Mouse (Mus musculus) midbrain, embryonic 14.5 days (tissue): Measurements from ENCODE around the gene Rtp4. TPM values are rescaled to one million over a fixed set of nuclear protein-coding genes. Genes with fewer than 3 reads are reported as not detected.

Experiments
- ATAC-seq: fragments of 200-750 bp; cut with Nextera tagmentation; 2 replicates; pipeline ENCODE4 v1.8.0; 2017; ENCODE audit warnings: moderate number of reproducible peaks, moderate library complexity; ENCODE audit not compliant: low FRiP score, low TSS enrichment
- DNase-seq: peaks from one replicate; pipeline ENCODE4 v3.0.0-alpha.2; 2015
- H3K27ac ChIP-seq: fragments of 300-500 bp; sonication (generic); replicated peaks from 2 replicates; pipeline ENCODE4 v1.5.1; 2014; ENCODE audit warnings: mild to moderate bottlenecking, low read depth, low read length, moderate library complexity
- H3K27me3 ChIP-seq: fragments of 300-500 bp; sonication (generic); 2 replicates; pipeline ENCODE4 v1.6.1; 2014; ENCODE audit warnings: low read length, control low read depth, mixed read lengths; ENCODE audit not compliant: control insufficient read depth, insufficient read depth
- H3K36me3 ChIP-seq: fragments of 300-500 bp; sonication (generic); 2 replicates; pipeline ENCODE4 v1.6.1; 2014; ENCODE audit warnings: low read length, control low read depth; ENCODE audit not compliant: control insufficient read depth, insufficient read depth
- H3K4me1 ChIP-seq: fragments of 300-500 bp; sonication (generic); 2 replicates; pipeline ENCODE4 v1.6.1; 2014; ENCODE audit warnings: mild to moderate bottlenecking, antibody characterized with exemption, low read length, control low read depth; ENCODE audit not compliant: control insufficient read depth, insufficient read depth
- H3K4me2 ChIP-seq: fragments of 300-500 bp; sonication (generic); 2 replicates; pipeline ENCODE4 v1.6.1; 2014; ENCODE audit warnings: mild to moderate bottlenecking, low read length, moderate library complexity
- H3K4me3 ChIP-seq: fragments of 300-500 bp; sonication (generic); replicated peaks from 2 replicates; pipeline ENCODE4 v1.5.1; 2014; ENCODE audit warnings: low read depth, low read length
- H3K9ac ChIP-seq: fragments of 300-500 bp; sonication (generic); replicated peaks from 2 replicates; pipeline ENCODE4 v1.6.1; 2014; ENCODE audit warnings: mild to moderate bottlenecking, low read length, moderate library complexity
- H3K9me3 ChIP-seq: fragments of 300-500 bp; sonication (generic); 2 replicates; pipeline ENCODE4 v1.6.1; 2016; ENCODE audit warnings: low read length, control low read depth, mixed read lengths; ENCODE audit not compliant: control insufficient read depth
- WGBS: fragments of 180-500 bp; shearing (Covaris S2); extraction: QIAGEN DNeasy Blood & Tissue Kit; methylation state at CpG from one replicate; pipeline ENCODE4 v1.1.7; 2014; 5-methylcytosine and 5-hydroxymethylcytosine counted together
- polyA plus RNA-seq: library from polyadenylated mRNA; unstranded; fragments of >200 nt; fragmentation: Nextera tagmentation; extraction: Ambion mirVana; gene quantifications from 2 replicates; pipeline ENCODE4 v1.2.1, GENCODE M21; 2014

The Rtp4 gene
- polyA plus RNA-seq, 1 experiment from 2014 or later = 7.2 TPM

DNA sequence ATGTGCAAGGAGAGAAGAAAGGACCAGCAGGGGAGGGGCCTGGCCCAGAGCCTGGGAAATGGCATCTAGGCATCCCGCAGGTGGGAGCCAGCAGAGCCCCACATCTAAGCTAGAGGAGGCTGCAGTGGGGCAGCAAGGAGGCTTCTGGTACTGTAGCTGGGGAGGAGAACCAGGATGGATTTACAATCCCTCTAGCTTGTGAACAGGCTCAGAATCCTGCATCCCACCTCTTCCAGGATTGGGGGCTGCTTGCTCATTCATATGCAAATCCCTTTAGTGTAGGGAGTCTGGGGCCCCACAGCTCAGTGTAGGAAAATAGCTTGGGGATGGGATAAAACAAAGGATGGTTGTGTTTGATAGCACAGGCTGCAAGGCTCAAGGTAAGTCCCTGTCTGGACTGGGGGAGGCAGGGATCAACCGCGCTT, 15.8 kb upstream of the Rtp4 start:
- no peak overlapping the region for H3K9ac ChIP-seq
- peak; percentile 91 for ATAC-seq

DNA sequence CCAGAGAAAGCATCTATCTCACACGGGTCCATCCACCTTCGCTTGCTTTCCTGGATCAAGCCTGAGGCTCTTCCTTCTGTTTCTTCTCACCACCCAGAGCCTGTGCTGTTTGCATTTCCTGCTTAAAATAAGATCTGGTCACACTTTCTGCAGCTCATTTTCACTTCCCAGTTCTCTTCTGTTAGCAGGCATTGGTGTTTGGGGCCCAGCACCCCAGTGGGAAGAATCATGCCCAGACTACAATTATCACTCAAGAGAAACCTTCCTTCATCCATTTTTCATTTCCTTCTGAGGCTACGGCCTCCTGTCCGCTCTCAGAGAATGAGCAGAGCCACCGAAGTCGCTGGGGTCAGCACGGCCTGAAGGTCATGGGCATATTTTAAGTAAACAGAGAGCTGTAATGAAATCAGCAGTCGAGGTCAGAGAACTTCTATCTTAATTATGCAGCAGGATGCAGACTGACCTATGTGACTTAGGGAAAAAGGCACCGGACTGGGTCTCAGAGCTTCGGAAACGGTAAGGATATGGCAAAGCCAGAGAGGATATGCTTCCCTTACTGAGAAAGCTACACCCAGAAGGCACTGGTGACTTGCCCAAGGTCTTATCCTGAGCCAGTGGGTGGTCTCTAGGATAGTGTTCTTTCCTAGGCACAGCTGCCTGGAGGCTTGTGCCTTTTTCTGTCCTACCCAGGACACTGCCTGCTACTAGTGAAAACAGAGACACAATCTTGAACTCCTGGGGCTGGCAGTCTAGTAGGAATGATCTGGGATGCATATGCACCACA, 14.0 kb upstream of the Rtp4 start:
- DNase-seq (no peak), ATAC-seq (no peak)
- no peak overlapping the region for H3K4me2 ChIP-seq
- H3K36me3 ChIP-seq = peaks cover 11% of the 10 kb centered on the region
- 58% methylated on average over 11 of the region's 11 CpGs for WGBS
- H3K4me1 ChIP-seq = peaks cover 25% of the 10 kb centered on the region
- H3K27me3 ChIP-seq = no peaks in the 10 kb centered on the region
- H3K9me3 ChIP-seq = no peaks in the 10 kb centered on the region
- H3K9ac ChIP-seq = no peak overlapping the region
- H3K4me3 ChIP-seq = no peak overlapping the region
- peak overlapping the region; percentile 14; the same call in 1 of the 2 replicates for H3K27ac ChIP-seq

More for the DNA sequence above, 15.8 kb upstream of the Rtp4 start:
- Histone ChIP-seq H3K27ac (peak overlapping the region; percentile 69), H3K4me3 (no peak overlapping the region), H3K9me3 (no peaks in the 10 kb centered on the region), H3K36me3 (no peaks in the 10 kb centered on the region), H3K27me3 (no peaks in the 10 kb centered on the region), H3K4me2 (peak overlapping the region; percentile 9; the same call in 1 of the 2 replicates), H3K4me1 (peaks cover 25% of the 10 kb centered on the region)
- 10% methylated on average over 3 of the region's 3 CpGs for WGBS
- DNase-seq = peak; percentile 77

DNA sequence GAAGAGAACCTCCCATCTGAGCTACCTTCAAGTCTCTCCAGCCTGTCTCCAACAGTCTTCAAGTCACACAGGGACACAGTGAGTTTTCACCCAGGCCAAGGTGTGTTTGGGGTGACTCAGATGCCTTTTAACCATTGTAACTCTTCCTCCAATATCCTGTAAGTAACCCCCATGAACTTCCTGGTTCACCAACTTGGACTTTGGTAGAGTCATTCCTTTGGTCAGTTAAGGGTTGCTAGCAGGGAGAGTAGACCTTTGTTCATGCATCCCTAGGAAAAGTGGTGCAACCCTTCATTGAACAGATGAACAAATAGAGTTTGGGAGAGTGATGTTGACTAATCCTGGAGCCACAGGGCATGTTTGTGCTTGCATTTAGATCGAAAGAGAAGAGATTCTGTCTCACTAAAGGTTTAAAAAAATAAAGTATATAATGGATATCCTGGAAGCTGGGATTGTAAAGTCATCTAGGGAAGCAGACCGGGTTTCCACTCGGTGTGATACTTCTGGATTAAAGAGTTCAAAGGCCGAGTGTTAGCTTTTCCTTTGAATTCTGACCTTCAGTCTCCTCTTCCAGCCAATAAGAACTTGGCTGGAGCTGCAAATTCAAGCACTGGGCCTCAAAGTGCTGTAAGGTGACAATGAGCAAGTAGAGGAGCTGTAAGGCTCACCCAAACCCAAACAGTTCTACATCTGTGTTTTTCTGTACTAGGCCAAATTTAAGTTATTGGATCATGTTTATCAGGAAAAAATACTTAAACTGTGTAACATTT, 8.7 kb upstream of the Rtp4 start:
- no peak overlapping the region for H3K4me3 ChIP-seq
- H3K9ac ChIP-seq = no peak overlapping the region
- H3K9me3 ChIP-seq = no peaks in the 10 kb centered on the region
- whole genome bisulfite sequencing = 80% methylated on average over 4 of the region's 4 CpGs
- H3K27me3 ChIP-seq = no peaks in the 10 kb centered on the region
- no peak overlapping the region for H3K27ac ChIP-seq
- ATAC-seq (no peak), DNase-seq (no peak)
- no peak overlapping the region for H3K4me2 ChIP-seq
- peaks cover 22% of the 10 kb centered on the region for H3K36me3 ChIP-seq
- H3K4me1 ChIP-seq = 0 out of 2 replicates have a peak, but pooled peaks cover under 1% of the 10 kb centered on the region

DNA sequence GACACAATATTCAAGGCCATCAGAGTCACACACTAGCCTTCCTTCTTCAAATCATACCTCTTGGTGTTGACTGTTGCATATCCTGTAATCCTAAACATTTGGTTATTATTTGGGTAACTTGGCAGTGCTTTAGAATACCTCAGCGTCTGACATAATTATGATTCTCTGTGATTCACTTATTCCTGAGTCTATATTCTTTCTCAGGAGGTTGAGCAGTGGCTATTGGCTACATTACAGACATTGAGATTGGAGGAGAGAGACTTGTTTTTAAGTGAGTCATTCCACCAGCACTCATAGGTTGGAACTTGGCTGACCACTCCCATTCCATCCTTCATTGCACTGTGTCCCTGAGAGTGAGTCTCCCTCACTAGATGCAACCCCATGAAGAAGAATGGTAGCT, 6.7 kb upstream of the Rtp4 start:
- DNase-seq = no peak
- 94% methylated on average over 1 of the region's 1 CpGs for WGBS

DNA sequence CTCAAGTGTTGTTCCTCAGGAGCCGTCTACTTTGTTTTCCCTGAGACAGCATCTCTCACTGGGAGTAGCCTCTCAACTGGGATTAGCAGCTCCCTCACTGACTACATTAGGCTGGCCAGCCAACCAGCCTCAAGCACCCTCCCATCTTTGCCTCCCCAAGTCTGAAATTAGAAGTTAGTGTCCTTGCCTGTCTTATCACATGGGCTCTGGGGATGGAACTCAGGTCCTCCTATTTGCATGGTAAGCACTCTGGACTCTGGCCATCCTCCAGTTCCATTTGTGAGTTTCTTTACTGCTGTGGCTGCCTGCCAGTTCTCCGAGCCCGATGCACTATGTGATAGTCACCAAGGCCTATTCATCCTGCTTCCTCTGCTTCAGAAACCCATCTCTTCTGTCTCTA, 4.3 kb upstream of the Rtp4 start:
- H3K27ac ChIP-seq = no peak overlapping the region
- peaks cover 15% of the 10 kb centered on the region for H3K36me3 ChIP-seq
- 61% methylated on average over 3 of the region's 3 CpGs for WGBS
- no peak overlapping the region for H3K4me2 ChIP-seq
- DNase-seq (peak; percentile 67), ATAC-seq (no peak; the same call in 1 of the 2 replicates)
- no peak overlapping the region for H3K4me3 ChIP-seq
- peaks cover 26% of the 10 kb centered on the region for H3K4me1 ChIP-seq
- no peaks in the 10 kb centered on the region for H3K27me3 ChIP-seq
- no peaks in the 10 kb centered on the region for H3K9me3 ChIP-seq
- H3K9ac ChIP-seq = no peak overlapping the region

More for the DNA sequence above, 6.7 kb upstream of the Rtp4 start:
- H3K36me3 ChIP-seq = peaks cover 22% of the 10 kb centered on the region
- no peak overlapping the region for H3K9ac ChIP-seq
- no peaks in the 10 kb centered on the region for H3K9me3 ChIP-seq
- no peak overlapping the region for H3K4me3 ChIP-seq
- ATAC-seq = no peak
- H3K27me3 ChIP-seq = no peaks in the 10 kb centered on the region
- peaks cover 10% of the 10 kb centered on the region for H3K4me1 ChIP-seq
- H3K27ac ChIP-seq = no peak overlapping the region
- no peak overlapping the region for H3K4me2 ChIP-seq

DNA sequence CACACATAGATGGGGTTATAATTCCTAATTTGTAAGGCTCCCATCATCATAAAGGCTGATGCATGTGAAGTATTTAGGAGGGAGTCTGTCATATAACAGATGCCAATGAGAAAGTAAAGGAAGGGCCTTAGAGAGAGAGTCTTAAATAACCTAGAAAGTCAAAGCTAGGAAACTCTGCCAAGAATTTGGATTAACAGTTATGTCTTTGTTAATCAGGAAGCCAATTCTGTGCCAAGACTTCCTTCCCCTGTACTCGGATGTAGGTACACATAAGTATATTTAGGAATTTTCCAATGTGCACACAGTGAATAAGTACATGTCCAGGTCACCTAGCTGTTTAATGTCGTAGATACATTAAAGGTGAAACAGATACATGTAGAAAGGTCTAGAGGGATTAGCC, 3.5 kb upstream of the Rtp4 start:
- Histone ChIP-seq H3K9ac (no peak overlapping the region), H3K4me3 (no peak overlapping the region), H3K9me3 (no peaks in the 10 kb centered on the region), H3K27ac (no peak overlapping the region), H3K27me3 (no peaks in the 10 kb centered on the region), H3K4me2 (no peak overlapping the region), H3K4me1 (peaks cover 33% of the 10 kb centered on the region), H3K36me3 (peaks cover 11% of the 10 kb centered on the region)
- no peak for DNase-seq
- no peak for ATAC-seq
- 82% methylated on average over 2 of the region's 2 CpGs for WGBS

DNA sequence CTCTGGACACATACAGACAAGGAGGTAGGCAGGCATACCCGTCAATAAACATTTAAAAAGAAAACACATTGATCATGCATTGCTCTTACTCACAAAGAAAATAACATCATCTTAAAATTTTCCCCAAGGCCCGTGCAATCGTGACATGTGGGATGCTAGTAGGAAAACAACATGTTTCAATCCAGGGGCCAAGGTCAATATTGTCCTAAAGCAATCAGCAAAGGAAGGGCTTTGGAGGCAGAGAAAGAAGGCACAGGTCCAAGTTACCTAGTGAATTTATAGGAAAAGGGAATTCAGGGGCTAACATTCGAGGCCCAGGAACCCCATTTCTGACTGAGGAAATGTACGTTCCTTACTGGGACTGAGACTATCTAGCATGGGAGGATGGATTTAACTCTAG, 2.9 kb upstream of the Rtp4 start:
- DNase-seq (no peak), ATAC-seq (no peak)
- Histone ChIP-seq H3K4me2 (peak overlapping the region; percentile 76), H3K27me3 (no peaks in the 10 kb centered on the region), H3K27ac (no peak overlapping the region), H3K9ac (no peak overlapping the region), H3K36me3 (peaks cover 10% of the 10 kb centered on the region), H3K4me3 (no peak overlapping the region), H3K4me1 (peaks cover 39% of the 10 kb centered on the region), H3K9me3 (no peaks in the 10 kb centered on the region)
- WGBS = 91% methylated on average over 5 of the region's 5 CpGs

DNA sequence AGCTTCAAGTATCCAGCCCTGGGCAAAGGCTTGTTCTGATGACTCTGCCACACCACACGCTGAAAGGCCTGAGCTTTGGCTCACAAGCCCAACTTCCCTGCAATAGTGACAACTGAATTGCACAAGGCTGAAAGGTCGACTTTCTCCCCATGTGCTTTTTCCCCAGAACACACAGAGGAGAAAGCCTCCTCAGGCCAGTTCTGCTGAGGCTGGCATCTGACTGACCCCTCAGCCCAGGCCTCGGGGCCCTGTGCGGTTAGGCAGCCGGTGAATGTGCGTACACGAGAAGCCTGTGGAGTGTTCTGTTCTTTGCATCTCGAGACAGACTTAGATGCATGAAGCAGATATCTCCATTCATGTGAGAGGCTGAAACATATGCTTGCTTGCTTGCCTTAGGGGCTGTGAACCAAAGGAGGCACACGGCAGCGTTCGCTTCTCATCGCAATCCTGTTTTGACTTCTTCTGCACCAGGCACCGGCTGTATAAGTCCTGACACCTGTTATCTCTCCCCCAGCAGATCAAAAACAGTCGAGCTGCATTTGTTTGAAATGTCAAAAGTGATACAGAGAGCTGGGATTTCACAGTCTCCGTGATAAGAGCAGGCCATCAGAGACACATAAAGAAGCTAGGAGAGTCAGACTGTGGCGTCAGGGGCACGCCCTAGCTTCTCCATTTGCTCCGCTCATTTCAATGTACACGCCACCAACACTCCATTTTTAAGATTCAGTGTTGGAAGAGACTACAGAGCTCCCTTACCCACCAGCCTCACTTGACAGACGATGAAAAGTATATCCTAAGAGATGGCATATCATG, 2.1 kb upstream of the Rtp4 start:
- Histone ChIP-seq H3K4me3 (peak overlapping the region; percentile 52), H3K36me3 (0 out of 2 replicates have a peak, but pooled peaks cover 4% of the 10 kb centered on the region), H3K9me3 (no peaks in the 10 kb centered on the region), H3K27me3 (no peaks in the 10 kb centered on the region), H3K9ac (peak overlapping the region; percentile 21; the same call in 1 of the 2 replicates), H3K4me1 (peaks cover 46% of the 10 kb centered on the region), H3K27ac (peak overlapping the region; percentile 20; the same call in 1 of the 2 replicates), H3K4me2 (peak overlapping the region; percentile 76)
- WGBS = 55% methylated on average over 20 of the region's 20 CpGs
- peak; percentile 48 for DNase-seq
- no peak for ATAC-seq
